Mouse (Mus musculus): ENCODE data around the gene Tmem63b. TPM values are rescaled to one million over a fixed set of nuclear protein-coding genes. Genes with fewer than 3 reads are reported as not detected.

Tmem63b gene
- total RNA-seq, 2 experiments from 2014 or later: 154 to 155 TPM

GRCm38 (mm10) chr17:45678106-45678505 lies 8.6 kb downstream of the Tmem63b start:
- peak in 1 of 2 experiments; percentile 61 for DNase-seq (ENCODE audit: low spot score in 2 of 2)

DNA sequence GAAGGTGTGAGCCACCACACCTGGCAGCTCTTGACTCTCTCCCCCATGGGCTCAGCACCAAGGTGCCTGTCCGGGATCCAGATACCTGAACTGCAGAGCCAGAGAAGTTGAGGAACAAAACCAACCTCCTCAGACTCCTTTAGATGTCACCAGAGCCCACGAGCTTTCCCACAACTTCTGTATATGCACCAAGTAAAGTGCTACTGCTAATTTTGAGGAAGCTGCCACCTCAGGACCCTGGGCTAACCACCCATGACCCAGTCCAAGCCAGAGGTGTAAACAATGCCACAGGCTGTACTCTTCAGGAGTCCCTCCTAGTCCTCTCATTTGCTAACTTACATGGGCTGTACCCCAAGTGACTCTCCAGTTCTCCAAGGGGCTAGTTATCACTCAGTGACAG lies 14.1 kb downstream of the Tmem63b start:
- DNase-seq (ENCODE audit: low spot score in 2 of 2): no peak

- DNase-seq (ENCODE audit: low spot score in 2 of 2): no peak
Measured at GRCm38 (mm10) chr17:45671821-45672220, 14.9 kb downstream of the Tmem63b start.

DNA sequence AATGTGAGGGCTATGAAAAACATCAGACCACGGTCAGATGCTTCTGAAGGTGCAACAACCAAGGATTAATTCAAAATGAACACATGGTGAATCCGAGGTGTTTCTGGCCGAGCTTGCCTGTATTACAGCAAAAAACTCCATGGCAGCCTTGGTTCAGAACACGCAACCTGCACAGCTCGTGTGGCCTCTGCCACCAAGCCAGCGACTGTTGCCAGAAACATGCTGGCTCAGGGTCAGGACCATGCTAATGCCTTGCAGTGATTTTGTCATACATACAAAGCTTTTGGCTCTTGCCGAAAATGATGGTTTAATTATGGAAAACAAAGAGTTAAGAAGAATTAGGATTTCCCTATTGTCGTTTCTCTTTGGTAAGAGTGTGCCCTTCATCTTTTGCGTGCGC lies 18.7 kb downstream of the Tmem63b start:
- DNase-seq (ENCODE audit: low spot score in 2 of 2): no peak

DNA sequence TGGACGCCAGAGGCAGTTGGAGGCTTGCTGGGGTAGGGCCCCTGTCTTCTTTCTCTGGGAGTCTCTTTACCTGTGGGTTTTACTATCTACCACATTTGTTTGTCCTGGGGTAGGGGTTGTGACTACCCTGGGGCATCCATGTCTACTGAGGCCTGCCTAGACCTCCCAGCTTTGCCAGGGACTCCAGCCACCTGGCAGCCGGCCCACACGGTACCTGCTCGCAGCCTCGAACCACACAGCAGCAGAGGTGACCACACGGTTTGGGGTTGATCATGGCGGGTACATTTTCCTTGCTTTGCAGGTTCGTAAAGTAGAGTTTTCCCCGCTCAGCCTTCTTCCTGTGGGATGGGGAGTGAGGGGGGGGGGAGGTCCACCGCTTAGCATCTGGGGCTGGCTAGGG lies 19.2 kb downstream of the Tmem63b start:
- DNase-seq (ENCODE audit: low spot score in 2 of 2): no peak

GRCm38 (mm10) chr17:45666091-45666490 lies 20.6 kb downstream of the Tmem63b start:
- DNase-seq (ENCODE audit: low spot score in 2 of 2): no peak

DNA sequence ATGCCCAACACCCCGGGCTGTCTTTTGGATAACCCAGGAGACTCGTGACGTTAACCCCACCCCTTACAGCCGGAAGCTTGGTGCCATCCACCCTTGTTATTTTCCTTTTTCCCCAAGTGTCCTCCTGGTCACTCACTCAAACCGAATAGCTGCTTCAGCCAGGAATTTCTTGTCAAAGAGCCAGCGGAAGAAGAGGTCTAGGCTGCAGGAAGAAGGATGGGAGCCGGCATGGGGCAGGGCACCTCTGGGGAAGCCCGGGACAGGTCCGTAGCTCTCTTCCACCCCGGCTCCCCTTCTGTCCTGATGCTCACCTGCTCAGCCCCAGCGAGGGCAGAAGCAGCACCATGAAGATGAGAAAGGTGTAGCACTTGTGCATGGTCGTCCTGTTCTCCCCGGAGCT lies 22.1 kb downstream of the Tmem63b start:
- DNase-seq (ENCODE audit: low spot score in 2 of 2): no peak

DNA sequence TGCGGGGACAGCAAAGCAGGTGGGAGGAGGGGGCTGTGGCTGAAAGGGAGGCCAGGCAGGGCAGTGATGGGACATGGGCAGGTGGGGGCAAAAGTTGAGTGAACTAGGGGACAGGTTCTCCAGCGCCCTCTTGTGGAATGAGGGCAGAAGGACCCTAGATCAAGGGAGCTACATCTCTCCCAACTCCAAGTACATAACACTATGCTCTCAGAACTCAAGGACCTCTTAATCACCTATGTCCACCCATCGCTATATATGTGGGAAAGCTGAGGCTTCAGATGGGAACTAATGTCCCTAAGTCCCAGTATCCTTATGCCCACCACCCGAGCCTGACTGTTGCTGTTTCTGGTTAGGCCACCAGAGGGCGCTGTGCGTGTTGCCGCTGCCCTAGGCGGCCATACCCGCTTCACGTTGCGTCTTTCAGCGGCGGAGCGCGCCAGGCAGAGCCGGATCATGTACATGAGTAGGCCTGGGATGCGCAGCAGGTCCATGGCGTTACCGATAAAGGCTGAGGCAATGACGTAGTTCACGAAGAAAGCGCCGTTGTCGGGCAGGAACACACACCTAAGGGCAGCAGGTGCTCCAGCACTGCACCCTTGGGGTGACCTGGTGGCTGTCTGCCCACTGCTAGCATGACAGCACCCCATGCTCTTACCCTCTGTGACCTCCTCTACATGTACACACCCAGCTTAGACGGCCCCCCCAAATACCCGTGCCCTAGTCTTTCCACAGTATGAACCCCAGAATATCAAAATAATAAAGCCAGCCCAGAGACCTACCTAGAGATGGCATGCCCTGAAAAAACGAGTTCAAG lies 23.4 kb downstream of the Tmem63b start:
- peak; percentile 65 to 83 for DNase-seq (ENCODE audit: low spot score in 2 of 2)

DNA sequence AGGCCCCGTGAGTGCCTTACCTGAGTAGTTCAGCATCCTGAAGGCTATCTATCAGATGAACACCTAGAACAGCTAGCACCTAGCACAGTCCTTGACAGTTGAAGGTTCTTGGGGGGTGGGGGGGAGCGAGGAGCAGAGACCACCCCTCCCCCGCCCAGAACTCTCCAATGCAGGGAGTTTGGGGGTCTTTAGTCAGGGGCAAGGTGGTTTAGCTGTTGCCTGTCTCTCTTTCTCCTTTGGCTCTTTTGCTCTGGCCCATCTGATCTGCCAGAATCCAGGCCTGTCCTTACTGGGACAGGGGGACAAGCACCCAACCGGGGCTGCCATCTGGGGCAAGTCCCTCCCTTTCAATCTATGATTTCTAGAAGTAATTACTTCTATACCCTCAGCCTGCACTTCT lies 27.5 kb downstream of the Tmem63b start, which contains the start of gene Capn11:
Capn11 (minus strand) TSS at position 101 of the 400 bp plus-strand sequence.
- no peak for DNase-seq (ENCODE audit: low spot score in 2 of 2)

DNA sequence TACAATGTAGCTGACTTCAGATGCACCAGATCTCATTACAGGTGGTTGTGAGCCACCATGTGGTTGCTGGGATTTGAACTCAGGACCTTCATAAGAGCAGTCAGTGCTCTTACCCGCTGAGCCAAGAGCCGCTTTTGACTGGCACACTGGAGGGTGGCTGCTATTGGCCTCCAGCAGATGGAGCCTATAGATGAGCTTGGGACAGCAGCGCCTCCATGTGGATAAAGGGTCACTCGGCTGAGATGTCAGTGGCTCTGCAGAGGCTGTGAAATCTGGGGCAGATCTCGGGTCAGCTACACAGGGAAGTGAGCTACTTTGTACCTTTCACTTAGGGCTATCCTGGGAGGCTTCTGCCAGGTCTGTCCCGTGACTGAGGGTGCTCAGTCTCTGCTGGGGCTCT lies 30.9 kb downstream of the Tmem63b start:
- DNase-seq (ENCODE audit: low spot score in 2 of 2): no peak

DNA sequence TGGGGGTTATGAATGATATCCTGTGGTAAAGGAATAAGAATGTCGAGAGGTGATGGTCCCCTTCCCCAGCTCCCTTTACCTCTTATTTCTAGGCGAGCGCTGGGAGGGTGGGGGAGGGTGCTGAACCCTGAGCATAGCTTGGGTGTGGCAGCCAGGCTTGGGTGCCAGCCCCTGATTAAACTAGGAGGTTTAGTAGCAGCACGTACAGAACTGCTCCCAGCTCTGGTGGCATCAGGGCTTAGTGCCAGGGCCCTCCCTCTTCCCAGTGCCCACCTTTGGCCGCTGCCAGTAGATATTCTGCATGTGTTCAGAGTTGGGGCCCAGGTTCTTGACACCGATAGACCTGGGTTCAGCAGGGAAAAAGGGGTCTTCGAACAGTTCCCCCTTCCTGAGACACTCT lies 33.5 kb downstream of the Tmem63b start:
- DNase-seq (ENCODE audit: low spot score in 2 of 2): no peak

- DNase-seq (ENCODE audit: low spot score in 2 of 2): no peak
Measured at GRCm38 (mm10) chr17:45644185-45644584, 42.5 kb downstream of the Tmem63b start.

DNA sequence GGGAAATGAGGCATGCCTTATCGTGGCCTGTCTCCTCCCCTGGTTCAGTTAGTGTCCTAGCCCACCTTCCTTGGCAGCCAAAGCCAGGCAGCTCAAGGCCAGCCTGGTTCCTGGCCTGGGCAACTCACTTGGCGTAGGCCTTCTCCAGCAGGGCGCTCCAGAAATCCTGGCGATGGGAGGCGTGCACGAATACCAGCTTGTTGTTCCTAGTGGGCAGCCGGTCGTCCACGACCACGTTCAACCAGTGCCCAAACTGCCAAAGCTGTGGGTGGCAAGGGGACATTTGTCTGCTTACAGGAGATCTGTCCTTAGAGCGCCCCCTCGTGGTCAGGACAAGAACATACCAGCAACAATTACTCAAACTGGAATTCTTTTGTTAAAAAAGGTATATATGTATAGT lies 44.0 kb downstream of the Tmem63b start:
- DNase-seq (ENCODE audit: low spot score in 2 of 2): peak; percentile 39 to 71

GRCm38 (mm10) chr17:45641981-45642380 lies 44.7 kb downstream of the Tmem63b start:
- DNase-seq (ENCODE audit: low spot score in 2 of 2): no peak

DNA sequence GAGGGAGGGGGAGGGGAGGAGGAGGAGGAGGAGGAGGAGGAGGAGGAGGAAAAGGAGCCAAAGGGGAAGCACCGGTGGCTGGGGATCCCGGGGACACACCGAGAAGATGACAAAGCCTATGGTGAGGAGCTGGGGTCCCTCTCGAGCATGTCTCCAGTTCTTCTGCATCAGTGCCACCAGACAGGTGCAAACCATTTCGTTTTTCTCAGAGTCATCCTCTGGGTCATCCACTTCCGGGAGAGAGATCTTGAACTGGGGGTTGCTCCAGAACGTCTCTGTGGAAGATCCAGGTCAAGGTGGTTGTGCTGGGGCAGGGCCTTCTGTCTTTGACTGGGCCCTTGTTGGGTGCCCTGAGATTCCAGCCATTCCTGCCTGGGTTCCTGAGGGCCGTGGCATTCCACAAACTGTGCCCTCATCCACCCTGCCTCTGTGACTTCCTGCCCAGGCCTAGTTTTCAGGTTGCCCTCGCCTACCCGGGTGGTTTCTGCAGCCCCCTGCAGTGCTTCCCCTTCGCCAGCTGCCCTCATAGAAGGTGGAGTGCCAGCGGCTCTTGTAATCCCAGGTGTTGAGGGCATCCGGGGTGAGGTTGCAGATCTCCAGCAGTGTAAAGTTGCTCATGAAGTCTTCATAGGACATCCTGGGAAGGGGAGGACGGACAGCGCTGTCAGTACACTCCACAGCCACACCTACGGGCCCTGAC lies 48.0 kb downstream of the Tmem63b start:
- DNase-seq (ENCODE audit: low spot score in 2 of 2): no peak

DNA sequence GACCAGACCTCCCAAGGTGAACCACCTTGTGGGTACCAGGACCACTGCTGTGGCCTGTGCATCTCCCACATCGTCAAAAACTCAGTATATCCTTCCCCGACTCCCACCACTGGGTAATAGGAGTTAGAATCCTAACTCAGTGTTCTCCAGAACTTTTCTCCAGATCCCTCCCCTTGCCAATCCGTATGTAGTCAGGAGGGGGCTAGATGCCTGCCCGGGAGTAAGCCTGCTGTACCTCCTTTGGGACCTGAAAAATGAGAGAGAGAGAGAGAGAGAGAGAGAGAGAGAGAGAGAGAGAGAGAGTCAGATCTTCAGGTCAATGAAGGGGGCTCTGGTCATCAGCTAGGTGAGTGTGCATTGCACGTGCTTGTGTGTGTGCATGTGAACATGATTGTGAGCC lies 52.7 kb downstream of the Tmem63b start:
- DNase-seq (ENCODE audit: low spot score in 2 of 2): no peak

GRCm38 (mm10) chr17:45631940-45632339 lies 54.8 kb downstream of the Tmem63b start:
- DNase-seq (ENCODE audit: low spot score in 2 of 2): no peak

DNA sequence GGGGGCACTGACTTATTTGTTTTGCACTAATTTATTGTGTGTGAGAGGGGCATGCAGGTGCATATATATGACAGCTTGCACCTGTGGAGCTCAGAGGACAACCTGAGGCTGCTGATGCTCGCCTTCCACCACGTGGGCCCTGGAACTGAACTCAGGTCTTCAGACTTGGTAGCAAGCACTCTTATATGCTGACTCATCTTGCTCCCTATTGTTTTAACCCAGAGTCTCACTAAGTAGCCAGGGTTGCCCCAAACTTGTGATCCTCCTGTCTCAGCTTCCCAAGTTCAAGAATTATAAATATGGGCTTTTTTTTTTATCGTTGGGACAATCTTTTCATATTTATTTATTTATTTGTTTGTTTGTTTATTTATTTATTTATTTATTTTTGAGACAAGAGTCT lies 55.7 kb downstream of the Tmem63b start:
- no peak for DNase-seq (ENCODE audit: low spot score in 2 of 2)

DNA sequence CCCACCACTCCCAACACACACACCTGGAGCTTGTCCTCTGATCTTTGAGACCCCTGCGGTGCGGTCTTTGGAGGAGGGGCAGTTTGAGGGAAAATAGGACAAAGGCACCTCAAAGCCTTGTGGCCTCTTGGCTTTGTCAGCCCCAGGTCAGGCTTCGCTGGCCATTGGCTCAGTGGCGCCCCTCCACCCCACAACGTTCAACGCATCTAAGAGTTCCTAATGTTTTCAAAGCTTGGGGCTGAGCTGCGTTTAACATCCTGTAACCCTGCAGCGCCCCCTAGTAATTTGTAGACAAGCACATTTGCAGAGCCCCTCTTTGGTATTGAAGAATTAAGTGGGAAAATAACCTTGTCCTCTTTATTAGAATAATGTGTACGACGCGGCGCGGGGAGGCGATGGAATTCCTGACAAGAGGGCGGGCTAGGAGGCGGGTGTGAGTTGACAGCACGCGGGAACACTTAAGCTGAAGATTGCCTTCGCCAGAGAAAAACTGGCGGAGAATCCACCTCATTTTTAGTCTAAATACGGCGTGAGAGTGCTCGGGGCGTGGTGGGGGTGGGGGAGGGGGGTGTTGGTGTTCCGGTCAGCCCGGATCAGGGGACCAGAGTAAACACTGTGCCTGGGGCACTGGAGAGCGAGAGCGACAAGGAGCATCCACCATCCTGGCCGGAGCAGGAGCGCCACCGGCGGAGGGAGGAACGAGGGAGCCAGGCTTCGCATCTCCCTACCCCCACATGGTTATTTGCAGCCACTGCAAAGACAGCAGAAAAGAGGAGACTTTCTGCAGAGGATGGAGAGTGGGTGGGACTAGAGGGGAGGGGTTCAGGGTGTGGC lies 56.6 kb downstream of the Tmem63b start:
- DNase-seq (ENCODE audit: low spot score in 2 of 2): peak; percentile 50 to 79

- DNase-seq (ENCODE audit: low spot score in 2 of 2): no peak
Measured at GRCm38 (mm10) chr17:45628885-45629855, 57.5 kb downstream of the Tmem63b start.

All from layer of hippocampus, adult 18-20 months (tissue).